Mouse (Mus musculus) heart, adult 8-10 months (tissue): ENCODE measurements around the gene Galnt2. TPM values are rescaled to one million over a fixed set of nuclear protein-coding genes. Genes with fewer than 3 reads are reported as not detected.

Experiments
- DNase-seq: peaks from one replicate; pipeline ENCODE4 v3.0.0; 2022; ENCODE audit warnings: low spot score
- total RNA-seq, 4 experiments: library from RNA; stranded (reverse); gene quantifications; 2 replicates each; pipeline ENCODE4 v1.2.4; 2022

Gene Galnt2
- total RNA-seq, 4 experiments from 2014 or later, result 32.0 to 40.3 (median 33.8) TPM

- DNase-seq, result no peak
Observed at GRCm38 (mm10) chr8:124271518-124271917, 40.3 kb downstream of the Galnt2 start.

DNA sequence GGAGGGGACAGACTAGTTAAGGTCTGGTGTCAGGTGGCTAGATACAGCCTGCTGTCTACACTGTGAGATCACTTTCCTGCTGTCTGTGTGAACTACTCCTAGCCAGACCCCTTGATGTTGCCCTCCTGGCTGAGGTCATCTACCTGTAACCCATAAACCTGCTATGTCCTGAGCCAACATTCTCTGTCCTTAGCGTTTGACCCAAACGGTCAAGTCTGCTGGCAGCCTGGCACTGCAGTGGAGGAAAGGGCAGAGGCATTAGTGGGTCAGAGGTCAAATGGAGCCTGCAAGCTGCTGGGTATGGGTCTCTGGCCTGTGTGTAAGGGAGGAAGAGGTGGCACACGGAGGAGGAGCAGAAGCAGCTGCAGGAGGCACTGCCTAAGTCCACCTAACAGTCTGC lies 41.6 kb downstream of the Galnt2 start:
- DNase-seq, result no peak

- DNase-seq, result no peak
Observed at GRCm38 (mm10) chr8:124273606-124274218, 42.5 kb downstream of the Galnt2 start.

GRCm38 (mm10) chr8:124274441-124275120 lies 43.4 kb downstream of the Galnt2 start:
- no peak for DNase-seq

DNA sequence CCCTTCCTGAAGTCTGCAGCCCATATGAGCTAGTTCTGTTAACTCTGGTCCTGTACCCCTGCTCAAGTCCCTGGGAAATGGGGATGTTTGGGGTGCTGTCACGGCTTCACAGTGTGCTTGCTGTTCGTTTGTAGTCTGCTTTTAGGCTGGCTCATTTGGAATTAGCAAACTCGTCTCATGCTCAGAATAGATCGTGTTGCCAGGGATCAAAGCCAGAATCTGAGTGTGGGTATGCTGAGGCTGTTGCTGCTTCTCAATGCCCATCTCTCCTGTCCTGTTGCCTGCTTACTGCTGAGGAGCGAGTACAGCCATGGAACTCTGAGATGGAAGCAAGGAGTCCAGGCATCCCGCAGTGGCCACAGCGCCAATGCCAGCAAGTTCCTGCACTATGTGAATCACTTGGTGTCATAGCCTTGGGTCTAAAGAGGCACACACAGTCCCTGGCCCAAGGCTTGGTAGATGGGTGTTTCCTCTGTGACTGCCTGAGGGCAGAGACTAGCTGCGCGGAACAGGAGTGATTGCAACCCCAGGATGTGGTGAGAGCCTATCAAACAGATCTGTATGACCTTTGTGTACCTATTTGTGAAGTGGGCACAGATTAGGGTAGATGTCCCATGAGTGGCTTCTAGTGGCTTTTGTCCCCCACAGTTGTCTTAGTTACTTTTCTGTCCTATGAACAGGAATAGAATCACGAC lies 44.3 kb downstream of the Galnt2 start:
- no peak for DNase-seq

DNA sequence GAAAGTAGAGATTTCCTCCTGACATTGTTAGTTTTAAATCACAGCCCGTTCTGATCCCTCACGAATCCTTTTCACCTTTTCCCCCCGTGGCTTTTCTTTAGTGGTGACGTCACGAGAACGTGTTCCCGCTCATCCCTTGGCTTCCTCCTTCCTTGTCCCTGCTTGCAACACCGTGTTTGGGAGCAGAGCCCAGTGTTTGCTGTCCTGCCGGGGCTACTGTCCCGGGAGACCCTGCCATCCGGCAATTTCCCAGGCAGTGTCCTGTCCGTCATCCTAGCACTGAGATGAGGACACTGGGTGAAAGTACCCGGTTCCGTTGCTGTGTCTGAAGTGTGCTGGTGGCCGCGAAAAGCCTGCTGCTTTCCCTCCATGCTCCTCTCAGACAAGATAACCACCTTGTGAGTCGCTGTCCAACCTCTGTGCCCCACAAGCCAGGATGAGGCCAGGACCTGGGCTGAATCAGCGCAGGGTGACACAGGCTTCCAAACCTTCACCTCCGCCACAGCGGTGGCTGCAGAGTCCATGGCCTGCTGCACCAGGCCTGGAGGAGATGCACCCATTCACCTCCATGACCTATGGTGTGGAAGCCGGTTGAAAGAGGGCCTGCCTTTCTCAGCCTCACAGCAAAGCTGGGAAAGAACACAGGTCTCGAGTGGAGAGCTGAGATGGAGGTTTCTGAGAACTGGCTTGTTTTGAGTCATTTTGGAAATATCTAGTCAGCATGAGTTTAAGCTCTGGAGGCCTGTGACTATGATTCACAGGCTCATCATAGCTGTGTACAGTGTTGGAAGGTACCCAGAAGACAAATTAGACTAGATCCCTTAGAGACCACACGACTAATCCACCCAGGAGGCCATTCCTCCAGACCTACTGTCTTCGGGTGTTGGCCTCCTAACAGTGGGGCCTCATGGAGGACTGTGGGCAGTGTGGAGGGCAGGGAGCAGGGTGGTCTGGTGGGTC lies 47.0 kb downstream of the Galnt2 start:
- DNase-seq, result peak; percentile 49

DNA sequence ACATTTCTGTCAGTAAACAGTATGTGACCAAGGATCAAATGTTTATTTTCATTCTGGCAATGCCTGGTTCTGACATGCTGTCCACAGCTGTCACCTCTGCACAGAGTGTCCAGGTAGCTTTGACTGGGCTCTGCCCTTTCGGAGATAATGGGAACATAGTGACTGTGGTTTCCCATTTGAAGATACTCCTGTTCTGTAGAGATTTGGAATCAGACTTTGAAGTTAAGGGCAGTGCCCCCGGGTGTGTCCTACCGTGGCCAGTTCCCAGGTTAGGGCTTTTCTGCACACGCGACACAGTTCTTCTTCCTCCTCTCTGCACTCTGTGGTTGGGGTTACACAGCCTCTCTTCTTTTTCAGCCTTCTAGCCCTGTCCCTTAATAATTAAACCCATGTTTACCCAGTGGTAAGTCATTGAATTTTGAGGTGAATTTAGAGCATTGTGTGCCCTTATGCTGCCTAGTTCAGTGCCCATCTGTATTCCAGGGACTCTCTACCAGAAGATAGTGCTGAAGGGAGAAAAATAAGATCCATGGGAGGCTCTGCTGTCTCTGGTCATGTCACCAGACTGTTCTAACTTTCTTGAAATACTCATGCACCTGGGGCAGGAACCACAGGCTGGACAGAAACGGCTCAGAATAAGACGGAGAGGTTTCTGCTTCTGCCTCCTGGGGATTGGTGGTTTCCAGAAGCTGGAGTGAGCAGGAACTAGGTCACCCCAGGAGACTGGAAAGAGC lies 47.9 kb downstream of the Galnt2 start:
- no peak for DNase-seq

DNA sequence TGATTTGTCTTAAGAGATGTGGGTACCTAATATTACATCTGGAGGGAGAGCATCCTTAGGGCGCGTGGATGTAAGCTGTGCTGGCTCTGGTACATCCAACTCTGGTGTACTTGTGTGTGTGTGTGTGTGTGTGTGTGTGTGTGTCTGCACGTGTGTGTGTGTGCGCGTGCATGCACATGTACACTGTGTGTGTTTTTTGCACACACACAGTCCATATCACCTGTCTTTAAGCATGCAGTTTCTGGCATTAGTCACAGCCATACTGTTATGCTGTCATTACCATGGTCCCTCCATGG lies 48.4 kb downstream of the Galnt2 start:
- DNase-seq, result no peak

DNA sequence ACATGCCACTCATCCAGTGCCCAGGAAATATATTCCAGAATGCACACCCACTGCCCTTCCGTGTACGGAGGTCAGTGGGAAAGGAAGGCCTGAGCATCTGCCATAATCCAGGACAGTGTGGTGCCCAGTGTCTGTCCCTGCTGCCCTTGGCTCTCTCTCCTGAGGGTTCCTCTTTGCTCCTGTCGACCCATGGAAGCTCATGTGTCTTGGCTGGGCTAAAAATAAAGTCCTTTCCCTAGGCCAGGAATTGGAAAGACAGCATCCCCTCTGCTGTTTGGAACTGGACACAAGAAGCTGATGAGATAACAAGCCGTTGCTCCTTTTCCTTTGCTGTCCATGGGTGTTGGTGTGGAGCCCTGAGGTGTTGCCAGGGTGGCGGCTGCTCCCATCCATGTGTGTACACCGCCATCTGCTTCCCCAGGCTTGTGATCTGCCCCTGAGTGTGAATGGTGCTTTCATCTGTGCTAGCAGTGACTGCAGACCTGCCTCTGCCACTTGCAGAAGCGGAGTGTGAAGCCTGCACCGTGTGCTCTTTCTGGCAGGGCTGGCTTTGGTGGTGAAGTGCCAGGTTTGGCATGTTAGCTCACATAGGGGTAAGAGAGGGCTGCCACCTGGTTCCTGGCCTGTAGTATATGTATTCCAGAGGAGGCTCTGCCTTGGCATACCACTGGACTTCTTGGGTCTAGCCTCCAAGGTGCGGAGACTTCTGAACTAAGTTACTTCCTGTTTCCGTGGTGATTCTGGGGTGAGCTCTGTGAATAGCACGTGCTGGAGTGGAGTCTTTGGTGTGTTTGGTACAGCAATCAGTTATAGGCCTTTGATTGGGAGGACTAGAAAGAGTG lies 50.7 kb downstream of the Galnt2 start:
- peak; percentile 40 for DNase-seq

DNA sequence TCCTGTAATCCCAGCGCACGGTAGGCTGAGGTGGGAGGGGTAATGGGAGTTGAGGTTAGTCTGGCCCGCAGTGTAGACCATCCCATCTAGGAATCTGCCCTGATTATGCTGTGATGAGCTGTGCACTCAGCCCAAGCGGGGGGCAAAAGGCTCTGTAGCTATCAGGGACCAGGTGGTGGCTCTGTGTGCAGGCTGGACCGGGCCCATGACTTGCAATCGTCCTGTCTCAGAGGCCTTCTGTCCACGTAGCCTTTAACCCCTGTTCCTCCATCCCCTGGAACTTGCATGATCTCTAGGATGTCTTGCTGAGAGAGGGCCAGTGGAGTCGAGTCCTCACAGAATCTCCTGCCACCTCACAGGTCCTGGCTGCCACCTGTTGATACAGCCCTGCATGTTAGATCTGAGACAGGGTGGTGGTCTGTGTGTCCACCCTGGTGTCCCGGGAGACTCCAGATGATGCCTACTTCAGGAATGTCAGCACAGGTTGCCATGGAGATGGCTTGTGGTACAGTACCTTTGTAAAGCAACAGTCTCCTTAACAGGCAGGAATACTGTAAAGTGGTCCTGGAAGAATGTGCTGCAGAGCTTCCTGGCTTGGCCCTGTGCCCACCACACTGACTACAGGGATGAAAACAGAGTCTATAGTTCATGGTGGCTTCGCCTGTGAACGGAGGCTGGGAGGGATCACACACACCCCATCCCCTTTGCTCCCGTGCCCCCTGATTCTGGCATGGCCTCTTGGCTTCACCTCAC lies 51.9 kb downstream of the Galnt2 start:
- no peak for DNase-seq

DNA sequence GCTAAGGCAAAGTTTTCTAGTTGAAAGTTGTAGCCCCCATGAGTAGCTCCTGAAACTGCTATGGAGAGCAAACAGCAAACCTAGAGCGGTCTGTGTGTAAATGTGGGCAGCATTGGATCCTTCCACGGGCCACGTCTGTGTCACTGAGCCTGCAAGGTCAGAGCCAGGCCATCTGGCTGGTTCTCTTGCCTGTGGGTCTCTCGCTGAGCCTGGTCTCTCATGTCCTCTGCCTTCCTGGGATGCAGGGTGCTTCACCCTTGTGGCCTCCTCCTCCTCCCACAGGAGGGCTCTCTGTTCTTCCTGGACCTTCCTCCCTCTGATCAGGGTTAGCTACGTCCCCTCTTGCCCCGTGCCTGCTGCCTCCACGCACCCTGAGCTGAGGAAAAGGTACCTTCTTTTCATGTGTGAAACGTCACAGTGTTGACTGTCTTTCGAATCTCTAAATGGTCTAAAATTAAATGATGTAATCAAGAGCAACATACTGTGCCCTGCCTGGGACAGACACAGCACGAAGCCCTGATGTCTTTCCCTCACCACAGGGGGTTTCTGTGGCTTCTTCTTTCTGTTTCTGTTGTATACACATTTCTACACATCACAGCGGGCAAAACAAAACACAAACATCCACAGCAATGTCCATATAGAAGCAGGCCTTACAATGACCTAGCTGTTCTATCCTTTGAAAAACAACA lies 52.6 kb downstream of the Galnt2 start:
- DNase-seq, result no peak

GRCm38 (mm10) chr8:124284333-124284711 lies 53.1 kb downstream of the Galnt2 start:
- DNase-seq, result peak; percentile 36

GRCm38 (mm10) chr8:124284984-124285576 lies 53.9 kb downstream of the Galnt2 start:
- DNase-seq, result peak; percentile 42

- DNase-seq, result no peak
Observed at GRCm38 (mm10) chr8:124286461-124287124, 55.4 kb downstream of the Galnt2 start.

DNA sequence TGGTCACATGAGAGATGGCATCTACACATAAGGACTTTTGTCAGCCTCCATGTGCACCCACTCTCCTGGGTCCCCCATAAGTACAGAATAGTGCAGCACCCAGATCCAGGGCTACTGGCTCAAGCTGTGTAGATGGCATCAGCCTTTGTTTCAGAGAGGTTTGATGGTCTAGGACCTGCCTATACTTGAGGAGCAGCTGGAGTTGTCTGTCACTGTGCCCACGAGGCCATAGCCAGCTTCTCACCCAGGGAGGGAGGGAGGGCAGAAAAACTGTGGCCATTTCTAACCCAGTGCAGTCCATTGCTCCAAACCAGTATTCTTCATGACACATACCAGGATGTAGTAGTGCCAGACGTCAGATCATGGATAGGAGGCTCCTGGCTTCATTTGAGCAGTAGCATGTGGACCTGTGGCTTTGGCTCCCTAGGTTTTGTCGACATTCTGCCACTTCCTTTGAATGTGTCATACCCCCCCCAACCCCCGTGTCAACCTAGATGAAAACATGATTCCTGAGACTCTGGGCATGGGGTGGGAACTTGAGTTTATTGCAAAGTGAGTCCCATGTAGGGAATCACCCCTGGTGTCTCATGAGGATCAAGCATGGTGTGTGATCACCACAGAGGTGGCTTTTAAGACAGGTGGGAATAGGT lies 57.1 kb downstream of the Galnt2 start:
- DNase-seq, result no peak

GRCm38 (mm10) chr8:124289481-124290050 lies 58.4 kb downstream of the Galnt2 start:
- DNase-seq, result no peak
